Mouse (Mus musculus) liver, adult 2 months (tissue): ENCODE results near the gene C1qtnf5.

Experiments used
- CTCF ChIP-seq: fragments of 200-500 bp; IDR thresholded peaks from 2 replicates; pipeline ENCODE4 v1.5.1; 2011; ENCODE audit warnings: low read depth, low read length, control low read depth
- POLR2A ChIP-seq: fragments of 200-500 bp; IDR thresholded peaks from 2 replicates; pipeline ENCODE4 v1.6.1; 2011; ENCODE audit warnings: low read length, control low read depth; ENCODE audit not compliant: insufficient read depth; ENCODE audit errors: extremely low read depth

DNA sequence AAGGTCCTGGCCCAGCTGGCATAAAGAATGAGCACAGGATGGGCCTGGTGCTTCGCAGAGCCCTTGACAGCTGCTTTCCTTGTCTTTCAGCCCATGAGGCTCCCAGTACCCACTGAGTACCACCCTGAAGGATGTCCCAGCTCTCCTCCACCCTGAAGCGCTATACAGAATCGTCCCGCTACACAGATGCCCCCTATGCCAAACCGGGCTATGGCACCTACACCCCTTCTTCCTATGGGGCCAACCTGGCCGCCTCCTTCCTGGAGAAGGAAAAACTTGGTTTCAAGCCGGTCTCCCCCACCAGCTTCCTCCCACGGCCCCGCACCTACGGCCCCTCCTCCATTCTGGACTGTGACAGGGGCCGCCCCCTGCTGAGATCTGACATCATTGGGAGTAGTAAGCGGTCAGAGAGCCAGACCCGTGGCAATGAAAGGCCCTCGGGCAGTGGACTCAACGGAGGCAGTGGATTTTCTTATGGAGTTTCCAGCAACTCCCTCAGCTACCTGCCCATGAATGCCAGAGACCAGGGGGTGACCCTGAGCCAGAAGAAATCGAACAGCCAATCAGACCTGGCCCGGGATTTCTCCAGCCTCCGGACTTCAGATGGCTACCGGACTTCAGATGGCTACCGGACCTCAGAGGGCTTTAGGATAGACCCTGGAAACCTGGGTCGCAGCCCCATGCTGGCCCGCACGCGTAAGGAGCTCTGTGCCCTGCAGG, 31.6 kb upstream of the C1qtnf5 start:
- TF ChIP-seq CTCF (no peak), POLR2A (no peak)
